Mouse (Mus musculus): ENCODE measurements around the gene Lfng.

- no peak for TF ChIP-seq CTCF (IDR thresholded peaks at IDR 0.05; ENCODE audit: insufficient read depth, low read depth, low read length)
- TF ChIP-seq POLR2A (IDR thresholded peaks at IDR 0.05; ENCODE audit: insufficient read depth, low read depth, low read length), result no peak
These were observed 27.9 kb downstream of the Lfng start for GRCm38 (mm10) chr5:140634798-140635722.
